Mouse (Mus musculus) ES-Bruce4 (cell line): ENCODE data around the gene Kdelc2.

Experiments used
- CTCF ChIP-seq: IDR thresholded peaks from one replicate; pipeline ENCODE4 v1.8.1; 2011; ENCODE audit warnings: low read depth, low read length
- POLR2A ChIP-seq: IDR thresholded peaks from one replicate; pipeline ENCODE4 v1.8.1; 2011; ENCODE audit warnings: low read length; ENCODE audit not compliant: insufficient read depth

DNA sequence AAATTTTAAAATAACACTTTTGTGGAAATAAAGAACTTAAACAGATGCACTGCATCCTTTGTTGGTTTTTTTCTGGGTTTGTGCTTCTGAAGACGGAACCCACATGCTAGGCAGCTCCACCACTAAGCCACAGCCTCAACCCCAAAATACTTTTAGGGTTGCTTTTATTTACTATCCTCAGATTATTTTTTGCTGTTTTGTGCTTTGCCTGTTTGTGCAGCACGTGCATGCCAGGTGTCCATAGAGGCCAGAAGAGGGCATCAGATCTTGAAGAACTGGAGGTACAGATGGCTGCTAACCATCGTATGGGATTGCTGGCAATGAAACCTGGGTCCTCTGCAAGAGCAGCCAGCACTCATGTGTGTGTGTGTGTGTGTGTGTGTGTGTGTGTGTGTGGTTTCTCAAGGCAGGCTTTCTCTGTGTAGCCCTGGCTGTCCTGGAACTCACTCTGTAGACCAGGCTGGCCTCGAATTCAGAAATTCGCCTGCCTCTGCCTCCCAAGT lies 2.7 kb upstream of the Kdelc2 start:
- TF ChIP-seq CTCF: no peak
- no peak for TF ChIP-seq POLR2A
